Mouse (Mus musculus) limb, embryonic 12.5 days (tissue): ENCODE measurements around the gene Gtpbp3. TPM values are rescaled to one million over a fixed set of nuclear protein-coding genes. Genes with fewer than 3 reads are reported as not detected.
A peak's percentile ranks its signal among the peaks of the same experiment; 100 is the strongest.

ENCODE experiments used
- ATAC-seq: fragments of 200-750 bp; cut with Nextera tagmentation; 2 replicates; pipeline ENCODE4 v1.8.0; 2017; ENCODE audit warnings: low read depth, moderate TSS enrichment; ENCODE audit not compliant: insufficient number of reproducible peaks, insufficient read depth, low FRiP score, low TSS enrichment
- H3K27ac ChIP-seq: fragments of 300-500 bp; sonication (generic); 2 replicates; pipeline ENCODE4 v1.5.1; 2016; ENCODE audit warnings: mild to moderate bottlenecking, moderate library complexity
- H3K27me3 ChIP-seq: fragments of 300-500 bp; sonication (generic); 2 replicates; pipeline ENCODE4 v1.6.1; 2016; ENCODE audit warnings: mild to moderate bottlenecking, moderate library complexity
- H3K36me3 ChIP-seq: fragments of 300-500 bp; sonication (generic); 2 replicates; pipeline ENCODE4 v1.6.1; 2016; ENCODE audit warnings: mild to moderate bottlenecking, moderate library complexity
- H3K4me1 ChIP-seq: fragments of 300-500 bp; sonication (generic); replicated peaks from 2 replicates; pipeline ENCODE4 v1.6.1; 2016
- H3K4me2 ChIP-seq: fragments of 300-500 bp; sonication (generic); 2 replicates; pipeline ENCODE4 v1.6.1; 2016; ENCODE audit warnings: mild to moderate bottlenecking, moderate library complexity
- H3K4me3 ChIP-seq: fragments of 300-500 bp; sonication (generic); replicated peaks from 2 replicates; pipeline ENCODE4 v1.5.1; 2016; ENCODE audit warnings: mild to moderate bottlenecking
- H3K9ac ChIP-seq: fragments of 300-500 bp; sonication (generic); replicated peaks from 2 replicates; pipeline ENCODE4 v1.6.1; 2016; ENCODE audit warnings: mild to moderate bottlenecking, moderate library complexity
- H3K9me3 ChIP-seq: fragments of 300-500 bp; sonication (generic); 2 replicates; pipeline ENCODE4 v1.6.1; 2016; ENCODE audit warnings: mild to moderate bottlenecking, moderate library complexity
- WGBS: fragments of 180-500 bp; shearing (Covaris S2); methylation state at CpG from one replicate; pipeline ENCODE4 v1.1.7; 2016; 5-methylcytosine and 5-hydroxymethylcytosine counted together
- polyA plus RNA-seq: library from polyadenylated mRNA; unstranded; fragments of >200 nt; fragmentation: Nextera tagmentation; extraction: Ambion mirVana; gene quantifications from 2 replicates; pipeline ENCODE4 v1.2.1, GENCODE M21; 2016

The Gtpbp3 gene
- polyA plus RNA-seq, 1 experiment from 2014 or later = 23.2 TPM

DNA sequence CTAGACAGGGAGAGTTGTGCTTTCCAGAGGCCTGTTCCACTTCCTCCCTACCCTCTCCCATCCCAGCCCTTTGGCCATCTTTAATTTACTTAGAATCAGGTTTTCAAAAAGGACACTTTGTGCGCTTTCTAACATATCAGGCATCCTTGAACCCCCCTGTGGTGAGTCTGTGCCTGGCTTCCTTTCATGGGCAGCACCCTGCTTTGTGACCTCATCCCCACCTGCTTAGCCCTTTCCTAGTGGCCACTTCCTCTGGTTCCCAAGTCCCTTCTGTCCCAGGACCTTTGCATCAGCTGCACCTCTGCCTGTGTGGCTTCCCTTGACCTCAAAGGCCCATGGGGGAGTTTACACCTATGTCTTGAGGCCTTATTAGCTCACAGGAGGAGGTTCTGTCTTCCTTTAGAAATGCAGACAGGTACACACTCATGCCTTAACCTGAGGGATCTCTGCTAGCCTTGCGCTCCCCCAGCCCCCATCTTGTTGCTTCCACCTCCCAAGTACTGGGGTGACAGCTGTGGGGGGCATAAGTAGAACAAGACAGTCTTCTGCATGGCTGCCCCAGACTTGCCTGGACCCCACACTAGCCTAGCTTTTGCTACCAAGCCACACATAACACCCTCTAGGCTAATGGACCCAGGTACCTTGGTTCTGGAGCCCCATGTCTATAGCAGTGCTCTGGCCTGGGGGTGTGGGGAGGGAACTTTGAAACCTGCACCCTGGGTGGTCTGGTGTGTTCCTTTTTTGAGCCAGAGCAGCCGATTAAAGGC, 17.6 kb upstream of the Gtpbp3 start:
- peaks cover 57% of the 10 kb centered on the region for H3K36me3 ChIP-seq
- 94% methylated on average over 3 of the region's 3 CpGs for WGBS
- H3K9me3 ChIP-seq = no peaks in the 10 kb centered on the region
- H3K9ac ChIP-seq = peak overlapping the region; percentile 76; the same call in 1 of the 2 replicates
- no peak overlapping the region for H3K27ac ChIP-seq
- H3K4me1 ChIP-seq = peaks cover 17% of the 10 kb centered on the region
- ATAC-seq = no peak
- peak overlapping the region; percentile 85 for H3K4me3 ChIP-seq
- H3K27me3 ChIP-seq = no peaks in the 10 kb centered on the region
- peak overlapping the region; percentile 93 for H3K4me2 ChIP-seq

DNA sequence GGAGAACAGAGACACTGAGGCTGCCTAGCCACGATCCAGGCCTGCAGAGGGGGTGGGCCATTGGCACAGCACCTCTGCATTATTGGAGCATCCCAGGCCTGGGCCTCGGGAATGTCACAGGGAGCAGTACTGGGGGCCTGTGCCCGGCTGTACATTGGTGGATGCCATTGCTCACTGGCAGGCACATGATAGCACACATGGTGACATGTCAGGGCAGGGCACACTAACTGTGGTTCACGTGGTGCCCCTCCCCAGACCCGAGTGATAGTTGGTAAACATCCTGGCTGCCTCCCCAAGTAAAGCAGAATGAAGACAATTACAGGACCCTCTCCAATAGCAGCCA, 17.0 kb upstream of the Gtpbp3 start:
- Histone ChIP-seq H3K36me3 (peaks cover 58% of the 10 kb centered on the region), H3K9me3 (no peaks in the 10 kb centered on the region), H3K27me3 (no peaks in the 10 kb centered on the region), H3K4me1 (peaks cover 17% of the 10 kb centered on the region), H3K4me2 (peak overlapping the region; percentile 93; the same call in 1 of the 2 replicates), H3K9ac (no peak overlapping the region), H3K27ac (no peak overlapping the region), H3K4me3 (no peak overlapping the region)
- no peak for ATAC-seq
- WGBS = 82% methylated on average over 5 of the region's 5 CpGs

DNA sequence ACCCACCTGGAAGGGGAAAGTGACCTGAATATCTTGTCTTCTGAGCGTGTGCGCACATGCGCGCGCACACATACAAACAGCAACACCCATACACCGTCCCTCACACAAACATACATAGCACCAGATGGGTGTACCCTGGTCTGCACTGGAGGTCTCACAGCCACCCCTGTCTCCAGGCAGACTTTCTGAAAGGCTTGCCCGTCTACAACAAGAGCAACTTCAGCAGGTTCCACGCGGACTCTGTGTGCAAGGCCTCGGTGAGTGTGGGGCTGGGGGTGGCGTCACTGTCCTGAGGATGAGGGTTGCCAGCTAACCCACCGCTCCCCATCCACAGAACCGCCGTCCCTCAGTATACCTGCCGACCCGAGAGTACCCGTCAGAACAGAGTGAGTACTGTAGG, 16.0 kb upstream of the Gtpbp3 start:
- no peaks in the 10 kb centered on the region for H3K9me3 ChIP-seq
- peaks cover 50% of the 10 kb centered on the region for H3K36me3 ChIP-seq
- H3K9ac ChIP-seq = no peak overlapping the region; the same call in 1 of the 2 replicates
- WGBS = 93% methylated on average over 17 of the region's 17 CpGs
- H3K27me3 ChIP-seq = no peaks in the 10 kb centered on the region
- H3K4me1 ChIP-seq = peaks cover 19% of the 10 kb centered on the region
- no peak overlapping the region for H3K27ac ChIP-seq
- no peak for ATAC-seq
- H3K4me3 ChIP-seq = no peak overlapping the region
- no peak overlapping the region for H3K4me2 ChIP-seq

DNA sequence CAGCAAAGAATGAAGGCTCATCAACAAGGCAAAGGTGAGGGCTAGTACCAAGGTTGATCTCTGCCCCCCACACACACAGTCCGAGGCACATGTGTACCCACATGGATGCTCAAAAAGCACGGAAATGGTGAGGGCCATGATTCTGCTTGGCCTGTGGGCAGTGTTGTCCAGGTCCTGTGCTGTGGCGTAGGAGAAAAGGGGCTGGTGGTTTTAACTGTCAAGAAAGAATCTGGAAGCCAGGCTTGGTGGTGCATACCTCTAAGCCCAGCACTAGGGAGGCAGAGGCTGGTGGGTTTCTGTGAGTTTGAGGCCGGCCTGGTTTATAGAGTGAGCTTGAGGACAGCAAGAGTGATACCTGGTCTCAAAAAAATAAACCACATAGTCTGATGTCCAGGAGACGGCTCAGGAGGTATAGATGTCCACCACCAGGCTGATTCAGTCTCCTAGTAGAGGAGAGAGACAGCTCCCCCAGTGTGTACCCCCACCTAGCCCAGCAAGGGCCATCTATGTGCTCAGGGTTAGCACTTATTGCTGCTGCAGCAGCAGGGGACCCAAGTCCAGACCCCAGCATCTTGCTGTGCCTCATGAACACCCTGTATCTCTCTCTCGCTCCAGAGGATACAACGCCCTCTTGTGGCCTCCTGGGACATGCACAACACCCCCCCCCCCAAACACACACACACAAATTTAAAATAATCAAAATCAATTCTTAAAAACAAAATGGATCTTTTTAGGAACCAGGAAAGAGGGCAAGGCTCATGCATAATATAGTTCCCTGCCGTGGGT, 15.1 kb upstream of the Gtpbp3 start:
- H3K4me2 ChIP-seq = no peak overlapping the region
- WGBS = 82% methylated on average over 8 of the region's 8 CpGs
- H3K27ac ChIP-seq = no peak overlapping the region
- H3K36me3 ChIP-seq = peaks cover 50% of the 10 kb centered on the region
- no peak for ATAC-seq
- H3K9ac ChIP-seq = no peak overlapping the region
- no peaks in the 10 kb centered on the region for H3K27me3 ChIP-seq
- H3K4me3 ChIP-seq = no peak overlapping the region
- H3K4me1 ChIP-seq = peaks cover 19% of the 10 kb centered on the region
- no peaks in the 10 kb centered on the region for H3K9me3 ChIP-seq

DNA sequence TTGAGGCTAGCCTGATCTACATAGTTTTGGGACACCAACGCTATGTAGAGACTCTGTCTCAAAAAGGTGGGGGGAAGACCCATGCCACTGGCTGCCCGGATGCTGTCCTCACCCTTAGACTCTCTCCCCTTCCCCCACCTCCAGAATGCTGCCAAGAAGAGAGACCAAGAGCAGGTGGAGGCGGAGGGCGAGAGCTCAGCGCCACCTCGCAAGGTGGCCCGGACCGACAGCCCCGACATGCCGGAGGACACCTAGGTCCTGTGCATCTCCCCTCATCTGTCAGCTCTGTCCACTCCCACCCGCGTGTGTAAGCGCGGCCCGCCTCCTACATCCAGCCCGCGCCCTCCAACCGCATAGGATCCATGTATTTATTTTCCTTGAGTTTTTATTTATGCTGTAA, 13.6 kb upstream of the Gtpbp3 start:
- no peak overlapping the region for H3K9ac ChIP-seq
- peaks cover 19% of the 10 kb centered on the region for H3K4me1 ChIP-seq
- no peak for ATAC-seq
- no peak overlapping the region for H3K4me2 ChIP-seq
- no peak overlapping the region for H3K27ac ChIP-seq
- WGBS = 98% methylated on average over 18 of the region's 18 CpGs
- H3K27me3 ChIP-seq = no peaks in the 10 kb centered on the region
- no peaks in the 10 kb centered on the region for H3K9me3 ChIP-seq
- no peak overlapping the region for H3K4me3 ChIP-seq
- peaks cover 60% of the 10 kb centered on the region for H3K36me3 ChIP-seq

DNA sequence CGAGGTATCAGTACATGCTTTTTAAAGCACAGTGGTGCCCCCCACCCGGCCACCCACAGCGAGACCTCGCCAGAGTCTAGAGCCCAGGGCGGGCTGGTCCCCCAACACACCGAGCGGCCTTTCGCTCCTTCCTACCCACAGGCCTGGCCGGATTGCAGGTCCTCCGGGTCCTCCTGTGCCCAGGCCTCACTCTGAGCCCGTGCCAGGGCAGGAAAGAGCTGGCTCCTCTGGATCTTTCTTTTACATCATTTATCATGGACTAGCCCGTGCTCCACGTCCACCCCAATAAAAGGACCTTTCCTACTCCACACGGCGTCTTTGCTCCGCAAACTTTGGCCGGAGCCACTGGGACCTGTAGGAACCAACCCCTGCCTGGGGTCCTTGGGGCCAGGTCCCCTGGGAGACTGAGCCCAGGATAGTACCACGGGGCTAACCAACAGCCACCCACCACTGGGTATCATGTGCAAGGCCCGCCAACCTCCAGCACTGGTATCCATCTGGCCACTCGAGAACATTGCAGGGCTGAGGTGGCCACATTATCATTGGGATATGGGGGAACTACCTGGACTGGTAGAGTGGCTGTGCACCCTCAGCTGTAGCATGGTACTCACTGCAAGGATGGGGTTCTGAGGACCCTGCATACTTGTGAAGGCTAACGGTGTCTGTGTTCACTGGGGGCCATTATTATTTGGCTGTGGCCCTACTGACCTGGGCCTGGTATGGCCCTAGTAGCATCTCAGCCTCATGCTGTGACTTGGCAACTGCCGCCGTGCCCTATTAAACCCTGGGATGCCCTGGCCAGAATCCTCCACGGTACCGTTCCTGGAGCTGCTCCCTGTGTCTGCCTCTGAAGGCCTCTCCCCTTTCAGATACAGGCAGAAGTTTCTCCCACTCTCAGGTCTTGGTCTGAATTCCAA, 12.9 kb upstream of the Gtpbp3 start:
- Histone ChIP-seq H3K27ac (no peak overlapping the region), H3K4me2 (peak overlapping the region; percentile 85; the same call in 1 of the 2 replicates), H3K4me1 (peaks cover 12% of the 10 kb centered on the region), H3K36me3 (peaks cover 67% of the 10 kb centered on the region), H3K9ac (peak overlapping the region; percentile 77; the same call in 1 of the 2 replicates), H3K9me3 (no peaks in the 10 kb centered on the region), H3K27me3 (no peaks in the 10 kb centered on the region), H3K4me3 (no peak overlapping the region)
- 87% methylated on average over 25 of the region's 25 CpGs for WGBS
- ATAC-seq = no peak

DNA sequence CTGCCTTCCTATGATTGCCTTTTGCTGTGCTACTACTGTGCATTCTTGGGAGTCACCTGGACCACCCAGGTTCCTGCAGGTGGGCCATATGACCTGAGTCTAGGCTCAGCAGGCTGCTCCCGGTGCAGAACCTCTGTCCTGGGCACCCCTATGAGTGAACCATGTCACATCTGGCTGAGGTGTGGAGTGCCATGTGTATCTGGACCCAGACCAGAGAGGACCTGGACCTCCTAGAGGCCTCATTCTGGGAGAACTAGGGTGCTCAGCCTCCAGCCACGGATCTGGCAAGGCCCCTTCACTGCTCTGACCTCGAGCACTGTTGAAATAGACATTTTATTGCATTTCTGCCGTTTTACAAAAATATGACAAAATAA, 12.2 kb upstream of the Gtpbp3 start:
- Histone ChIP-seq H3K27me3 (no peaks in the 10 kb centered on the region), H3K4me1 (peaks cover 9% of the 10 kb centered on the region), H3K4me3 (peak overlapping the region; percentile 64), H3K9me3 (no peaks in the 10 kb centered on the region), H3K4me2 (peak overlapping the region; percentile 85), H3K36me3 (peaks cover 71% of the 10 kb centered on the region), H3K9ac (peak overlapping the region; percentile 77), H3K27ac (peak overlapping the region; percentile 79; the same call in 1 of the 2 replicates)
- WGBS = 21% methylated on average over 4 of the region's 4 CpGs
- peak; percentile 11; the same call in 1 of the 2 replicates for ATAC-seq

DNA sequence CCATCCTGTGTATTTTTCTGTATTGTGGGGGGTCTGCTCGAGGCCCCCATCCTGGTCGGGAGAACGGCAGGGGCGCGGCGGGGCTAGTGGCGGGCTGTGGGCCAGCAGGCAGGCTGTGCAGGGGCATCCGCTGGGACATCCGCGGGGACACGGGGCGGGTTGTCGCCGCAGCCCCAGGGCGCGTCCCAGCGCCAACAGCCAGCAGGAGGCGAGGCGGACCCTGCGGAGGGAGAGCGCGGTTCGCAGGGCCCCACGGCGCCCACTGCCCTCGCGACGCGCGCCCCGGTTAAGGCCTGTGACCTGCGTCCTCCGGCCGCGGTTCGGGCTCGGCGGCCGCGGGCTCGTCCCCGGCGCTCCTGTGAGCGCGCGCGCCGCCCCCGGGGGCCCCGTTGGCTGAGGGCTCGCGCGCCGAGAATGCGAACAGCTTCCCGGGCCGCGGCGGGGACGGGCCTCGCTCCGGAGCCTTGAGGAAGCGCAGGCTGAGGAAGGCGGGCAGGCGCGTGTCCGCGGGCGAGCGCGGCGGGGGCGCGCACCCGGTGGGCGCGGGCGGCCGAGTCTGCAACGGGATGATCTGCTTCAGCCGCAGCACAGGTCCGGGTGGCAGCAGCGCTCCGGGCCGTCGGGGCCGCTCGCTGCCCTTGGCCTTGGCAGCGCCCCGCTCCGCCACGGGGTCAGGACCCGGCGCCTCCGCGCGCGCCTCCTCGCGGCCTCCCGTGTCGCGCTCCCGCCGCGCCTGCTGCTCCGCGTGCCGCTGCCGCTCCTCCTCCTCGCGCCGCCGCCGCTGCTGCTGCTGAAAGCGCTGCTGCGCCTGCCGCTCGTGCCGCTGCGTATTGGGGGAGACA, 11.6 kb upstream of the Gtpbp3 start:
- H3K4me1 ChIP-seq = peaks cover 9% of the 10 kb centered on the region
- no peaks in the 10 kb centered on the region for H3K9me3 ChIP-seq
- H3K9ac ChIP-seq = peak overlapping the region; percentile 77
- H3K4me2 ChIP-seq = peak overlapping the region; percentile 85
- H3K27me3 ChIP-seq = 0 out of 2 replicates have a peak, but pooled peaks cover 3% of the 10 kb centered on the region
- under 1% methylated on average over 89 of the region's 121 CpGs for WGBS
- H3K27ac ChIP-seq = peak overlapping the region; percentile 79
- peak; percentile 21 for ATAC-seq
- H3K36me3 ChIP-seq = peaks cover 71% of the 10 kb centered on the region
- H3K4me3 ChIP-seq = peak overlapping the region; percentile 64

DNA sequence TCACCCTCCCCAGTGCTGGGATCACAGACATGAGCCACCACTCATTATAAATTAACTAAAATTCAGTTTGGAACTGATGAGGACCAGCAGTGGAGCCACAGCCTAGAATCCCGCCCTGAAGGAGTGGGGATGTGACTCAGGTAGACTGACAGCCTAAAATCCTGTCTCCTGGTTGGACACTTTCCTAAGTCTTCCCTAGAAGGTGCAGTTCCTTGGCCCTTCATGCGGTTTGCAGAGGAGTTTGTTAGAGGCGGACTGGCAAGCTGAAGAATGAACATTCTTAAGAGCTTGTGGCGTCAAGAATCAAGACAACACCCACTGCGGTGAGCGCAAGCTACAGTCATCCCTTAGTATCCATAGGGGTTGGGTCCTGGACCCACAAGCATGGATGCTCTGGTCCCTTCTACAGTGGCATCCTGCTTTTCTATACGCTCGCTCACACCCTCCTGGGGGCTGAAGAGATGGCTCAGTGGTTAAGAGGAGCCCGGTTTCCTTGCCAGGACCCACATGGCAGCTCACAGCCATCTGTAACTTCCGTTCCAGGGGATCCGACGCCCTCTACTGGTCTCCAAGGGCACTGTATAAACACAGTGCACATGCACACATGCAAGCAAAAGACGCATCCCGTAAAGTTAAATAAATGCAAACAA, 10.6 kb upstream of the Gtpbp3 start:
- peaks cover 71% of the 10 kb centered on the region for H3K36me3 ChIP-seq
- 0 out of 2 replicates have a peak, but pooled peaks cover 3% of the 10 kb centered on the region for H3K27me3 ChIP-seq
- WGBS = 47% methylated on average over 14 of the region's 14 CpGs
- no peak for ATAC-seq
- H3K4me2 ChIP-seq = peak overlapping the region; percentile 85
- H3K4me3 ChIP-seq = peak overlapping the region; percentile 64
- H3K4me1 ChIP-seq = peaks cover 9% of the 10 kb centered on the region
- H3K9ac ChIP-seq = peak overlapping the region; percentile 77; the same call in 1 of the 2 replicates
- H3K9me3 ChIP-seq = no peaks in the 10 kb centered on the region
- peak overlapping the region; percentile 79; the same call in 1 of the 2 replicates for H3K27ac ChIP-seq

DNA sequence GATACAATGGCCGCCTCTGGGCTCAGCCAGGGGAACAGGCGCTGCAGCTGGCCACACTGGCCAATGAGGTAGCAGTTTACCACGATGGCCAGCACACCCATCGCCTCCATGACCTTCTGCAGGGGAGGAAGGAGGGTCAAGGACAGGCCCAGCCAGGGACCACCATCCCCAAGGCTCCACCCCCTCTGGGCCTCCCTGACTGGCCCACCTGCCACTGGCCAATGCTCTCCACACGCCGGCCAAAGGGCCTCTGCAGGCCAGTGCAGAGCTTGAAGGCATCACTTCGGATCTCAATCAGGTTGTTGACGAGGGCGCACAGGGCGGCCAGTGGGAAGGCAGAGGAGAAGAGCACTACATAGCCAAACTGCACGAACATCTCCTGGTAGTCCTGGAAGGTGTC, 9.0 kb upstream of the Gtpbp3 start:
- Histone ChIP-seq H3K36me3 (peaks cover 69% of the 10 kb centered on the region), H3K9me3 (no peaks in the 10 kb centered on the region), H3K4me2 (no peak overlapping the region), H3K4me1 (peaks cover 9% of the 10 kb centered on the region), H3K27ac (no peak overlapping the region), H3K27me3 (0 out of 2 replicates have a peak, but pooled peaks cover 3% of the 10 kb centered on the region), H3K9ac (no peak overlapping the region), H3K4me3 (no peak overlapping the region)
- ATAC-seq = no peak
- 90% methylated on average over 11 of the region's 11 CpGs for WGBS
